Mouse (Mus musculus): ENCODE results near the gene Kif5c. TPM values are rescaled to one million over a fixed set of nuclear protein-coding genes. Genes with fewer than 3 reads are reported as not detected.

The Kif5c gene
- polyA plus RNA-seq, 1 experiment: not detected

GRCm38 (mm10) chr2:49748628-49749342 lies 129.7 kb downstream of the Kif5c start:
- H3K4me1 ChIP-seq (ENCODE audit: control insufficient read depth, insufficient read depth, low read length): peaks cover 5% of the 10 kb centered on the region
- H3K4me3 ChIP-seq (ENCODE audit: insufficient read depth, low read depth, low read length): no peak overlapping the region
- WGBS: 80% methylated on average over 14 of the region's 14 CpGs
- TF ChIP-seq POLR2A (IDR thresholded peaks at IDR 0.05; ENCODE audit: insufficient read depth, low read depth, low read length): no peak
- no peak for TF ChIP-seq CTCF (IDR thresholded peaks at IDR 0.05; ENCODE audit: insufficient read depth, low read depth, low read length)
- no peak overlapping the region for H3K27ac ChIP-seq (ENCODE audit: insufficient read depth, low read depth, low read length)

DNA sequence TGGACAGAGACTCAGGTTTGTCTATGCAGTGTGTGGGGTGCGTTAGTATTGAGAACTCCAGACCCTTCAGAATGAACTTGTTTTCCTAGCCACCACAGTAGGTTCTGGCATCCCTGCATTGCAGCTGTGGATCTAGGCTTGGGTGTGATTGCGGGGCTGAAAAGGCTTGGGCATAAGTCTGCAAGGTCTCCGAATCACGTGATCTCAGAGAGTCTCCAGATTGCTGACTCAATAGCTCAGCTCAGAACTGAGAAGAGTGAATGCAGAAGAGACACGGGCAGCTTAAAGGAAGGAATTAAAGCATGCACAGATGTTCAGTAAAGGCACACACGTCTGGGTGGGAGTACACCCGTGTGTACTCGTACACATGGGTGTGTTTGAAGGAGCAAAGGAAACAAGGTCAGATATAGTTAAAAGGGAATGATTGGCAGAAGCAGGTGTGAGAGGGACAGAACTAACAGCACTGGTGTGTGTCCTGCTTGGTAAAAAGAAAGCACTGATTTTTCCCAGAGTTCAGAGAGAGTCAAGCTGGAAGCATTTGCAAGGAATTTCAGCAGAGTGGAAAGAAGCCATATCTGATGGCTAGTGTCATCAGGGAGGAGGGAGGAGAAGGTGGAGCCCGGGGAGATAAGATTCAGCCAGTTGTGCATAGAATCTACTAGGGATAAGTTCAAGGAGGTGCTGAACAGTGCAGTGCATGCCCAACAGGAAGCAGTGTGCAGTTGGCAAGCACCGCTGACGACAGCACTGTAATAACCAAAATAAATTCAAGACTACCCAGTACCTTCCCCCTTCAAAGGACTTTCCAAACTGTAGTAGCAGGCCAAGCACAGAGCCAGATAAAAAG lies 130.9 kb downstream of the Kif5c start:
- H3K4me1 ChIP-seq (ENCODE audit: control insufficient read depth, insufficient read depth, low read length): no peaks in the 10 kb centered on the region
- no peak overlapping the region for H3K27ac ChIP-seq (ENCODE audit: insufficient read depth, low read depth, low read length)
- no peak overlapping the region for H3K4me3 ChIP-seq (ENCODE audit: insufficient read depth, low read depth, low read length)
- WGBS: 75% methylated on average over 11 of the region's 11 CpGs
- TF ChIP-seq POLR2A (IDR thresholded peaks at IDR 0.05; ENCODE audit: insufficient read depth, low read depth, low read length) (no peak), CTCF (IDR thresholded peaks at IDR 0.05; ENCODE audit: insufficient read depth, low read depth, low read length) (no peak)

DNA sequence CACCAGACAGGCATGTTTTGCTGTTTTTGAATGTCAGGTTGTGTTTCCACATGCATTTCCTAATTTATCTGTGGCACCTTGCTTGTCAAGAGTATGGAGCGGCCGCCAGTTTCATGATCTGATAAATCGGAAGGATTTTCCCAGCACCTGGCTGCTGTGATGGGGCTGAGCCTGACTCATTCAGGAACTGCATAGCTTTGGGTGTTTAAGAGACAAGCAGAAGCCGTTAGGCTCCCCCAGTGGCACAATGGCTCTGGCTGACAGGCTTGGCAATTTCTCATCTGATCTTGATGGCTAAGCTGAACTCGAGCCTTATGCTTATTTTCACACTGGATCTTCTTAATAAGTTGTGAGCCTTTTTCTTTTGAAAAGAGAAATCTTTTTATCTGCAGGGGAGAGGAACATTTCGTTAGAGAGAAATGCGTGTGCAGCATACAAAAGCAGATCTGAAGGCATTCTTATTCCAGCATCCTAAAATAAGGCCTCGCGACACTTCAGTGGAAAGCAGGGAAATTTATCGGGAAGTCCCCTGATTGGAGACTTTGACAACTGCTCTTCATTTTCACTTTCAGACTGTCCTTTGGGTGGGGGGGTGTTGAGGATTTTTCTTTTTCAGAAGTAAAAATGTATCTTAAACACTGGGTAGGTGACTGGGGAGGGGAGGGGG lies 132.6 kb downstream of the Kif5c start:
- no peak for TF ChIP-seq POLR2A (IDR thresholded peaks at IDR 0.05; ENCODE audit: insufficient read depth, low read depth, low read length)
- no peak for TF ChIP-seq CTCF (IDR thresholded peaks at IDR 0.05; ENCODE audit: insufficient read depth, low read depth, low read length)
- H3K27ac ChIP-seq (ENCODE audit: insufficient read depth, low read depth, low read length): no peak overlapping the region

GRCm38 (mm10) chr2:49752211-49752607 lies 133.1 kb downstream of the Kif5c start:
- 82% methylated on average over 8 of the region's 8 CpGs for WGBS
- Histone ChIP-seq H3K4me1 (ENCODE audit: control insufficient read depth, insufficient read depth, low read length) (no peaks in the 10 kb centered on the region), H3K4me3 (ENCODE audit: insufficient read depth, low read depth, low read length) (no peak overlapping the region), H3K27ac (ENCODE audit: insufficient read depth, low read depth, low read length) (no peak overlapping the region)
- TF ChIP-seq POLR2A (IDR thresholded peaks at IDR 0.05; ENCODE audit: insufficient read depth, low read depth, low read length) (no peak), CTCF (IDR thresholded peaks at IDR 0.05; ENCODE audit: insufficient read depth, low read depth, low read length) (no peak)

More for the DNA sequence above, 132.6 kb downstream of the Kif5c start:
- WGBS: 72% methylated on average over 10 of the region's 10 CpGs
- H3K4me1 ChIP-seq (ENCODE audit: control insufficient read depth, insufficient read depth, low read length): no peaks in the 10 kb centered on the region
- no peak overlapping the region for H3K4me3 ChIP-seq (ENCODE audit: insufficient read depth, low read depth, low read length)

GRCm38 (mm10) chr2:49753062-49753461 lies 134.0 kb downstream of the Kif5c start:
- Histone ChIP-seq H3K4me3 (ENCODE audit: insufficient read depth, low read depth, low read length) (no peak overlapping the region), H3K4me1 (ENCODE audit: control insufficient read depth, insufficient read depth, low read length) (no peaks in the 10 kb centered on the region), H3K27ac (ENCODE audit: insufficient read depth, low read depth, low read length) (no peak overlapping the region)
- TF ChIP-seq CTCF (IDR thresholded peaks at IDR 0.05; ENCODE audit: insufficient read depth, low read depth, low read length) (no peak), POLR2A (IDR thresholded peaks at IDR 0.05; ENCODE audit: insufficient read depth, low read depth, low read length) (no peak)
- WGBS: 98% methylated on average over 3 of the region's 3 CpGs

DNA sequence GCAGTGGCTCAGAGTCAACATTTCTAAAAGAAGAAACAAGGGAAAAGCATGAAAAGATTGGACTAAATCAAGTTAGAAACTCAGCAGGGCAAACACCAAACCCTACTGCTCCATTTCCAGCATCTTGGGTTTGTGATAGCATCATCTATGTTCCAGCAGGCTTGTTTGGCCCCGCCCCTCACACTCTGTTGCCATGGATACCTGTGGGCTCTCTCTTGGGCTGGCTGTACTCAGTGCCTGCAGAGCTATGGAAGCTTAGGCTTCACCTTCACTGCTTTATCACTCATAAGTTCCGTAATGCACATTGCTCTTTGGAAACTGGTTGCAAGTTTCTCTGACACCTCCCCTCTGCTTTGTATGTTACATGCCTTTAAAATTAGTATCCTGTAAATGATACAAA lies 136.0 kb downstream of the Kif5c start:
- 58% methylated on average over 2 of the region's 2 CpGs for WGBS
- TF ChIP-seq CTCF (IDR thresholded peaks at IDR 0.05; ENCODE audit: insufficient read depth, low read depth, low read length): no peak
- no peak for TF ChIP-seq POLR2A (IDR thresholded peaks at IDR 0.05; ENCODE audit: insufficient read depth, low read depth, low read length)
- Histone ChIP-seq H3K4me1 (ENCODE audit: control insufficient read depth, insufficient read depth, low read length) (no peaks in the 10 kb centered on the region), H3K4me3 (ENCODE audit: insufficient read depth, low read depth, low read length) (no peak overlapping the region), H3K27ac (ENCODE audit: insufficient read depth, low read depth, low read length) (no peak overlapping the region)

GRCm38 (mm10) chr2:49757616-49758015 lies 138.5 kb downstream of the Kif5c start:
- H3K27ac ChIP-seq (ENCODE audit: insufficient read depth, low read depth, low read length): no peak overlapping the region
- no peak overlapping the region for H3K4me3 ChIP-seq (ENCODE audit: insufficient read depth, low read depth, low read length)
- WGBS: 95% methylated on average over 7 of the region's 7 CpGs
- H3K4me1 ChIP-seq (ENCODE audit: control insufficient read depth, insufficient read depth, low read length): no peaks in the 10 kb centered on the region
- TF ChIP-seq CTCF (IDR thresholded peaks at IDR 0.05; ENCODE audit: insufficient read depth, low read depth, low read length): no peak
- TF ChIP-seq POLR2A (IDR thresholded peaks at IDR 0.05; ENCODE audit: insufficient read depth, low read depth, low read length): no peak

- Histone ChIP-seq H3K27ac (ENCODE audit: insufficient read depth, low read depth, low read length) (no peak overlapping the region), H3K4me1 (ENCODE audit: control insufficient read depth, insufficient read depth, low read length) (no peaks in the 10 kb centered on the region), H3K4me3 (ENCODE audit: insufficient read depth, low read depth, low read length) (no peak overlapping the region)
- 49% methylated on average over 7 of the region's 7 CpGs for WGBS
- TF ChIP-seq POLR2A (IDR thresholded peaks at IDR 0.05; ENCODE audit: insufficient read depth, low read depth, low read length) (no peak), CTCF (IDR thresholded peaks at IDR 0.05; ENCODE audit: insufficient read depth, low read depth, low read length) (no peak)
Observed at GRCm38 (mm10) chr2:49764331-49764946, 145.3 kb downstream of the Kif5c start.

All from olfactory bulb, adult 2 months (tissue).